Mouse (Mus musculus) liver, embryonic 15.5 days (tissue): Measurements from ENCODE around the gene Gm20388. TPM values are rescaled to one million over a fixed set of nuclear protein-coding genes. Genes with fewer than 3 reads are reported as not detected.
A peak's percentile ranks its signal among the peaks of the same experiment; 100 is the strongest.

ENCODE experiments used
- ATAC-seq: fragments of 200-750 bp; cut with Nextera tagmentation; 2 replicates; pipeline ENCODE4 v1.8.0; 2017; ENCODE audit warnings: moderate number of reproducible peaks, mild to moderate bottlenecking, moderate library complexity; ENCODE audit not compliant: insufficient read depth
- H3K27ac ChIP-seq: fragments of 300-500 bp; sonication (generic); replicated peaks from 2 replicates; pipeline ENCODE4 v1.5.1; 2015; ENCODE audit warnings: mild to moderate bottlenecking, inconsistent platforms
- H3K27me3 ChIP-seq: fragments of 300-500 bp; sonication (generic); 2 replicates; pipeline ENCODE4 v1.6.1; 2015; ENCODE audit warnings: mild to moderate bottlenecking, inconsistent platforms
- H3K36me3 ChIP-seq: fragments of 300-500 bp; sonication (generic); replicated peaks from 2 replicates; pipeline ENCODE4 v1.6.1; 2015; ENCODE audit warnings: moderate library complexity, mild to moderate bottlenecking, inconsistent platforms
- H3K4me1 ChIP-seq: fragments of 300-500 bp; sonication (generic); replicated peaks from 2 replicates; pipeline ENCODE4 v1.6.1; 2015; ENCODE audit warnings: inconsistent platforms
- H3K4me2 ChIP-seq: fragments of 300-500 bp; sonication (generic); 2 replicates; pipeline ENCODE4 v1.6.1; 2015; ENCODE audit warnings: moderate library complexity, mild to moderate bottlenecking, inconsistent platforms
- H3K4me3 ChIP-seq: fragments of 300-500 bp; sonication (generic); replicated peaks from 2 replicates; pipeline ENCODE4 v1.5.1; 2015; ENCODE audit warnings: mild to moderate bottlenecking, inconsistent platforms
- H3K9ac ChIP-seq: fragments of 300-500 bp; sonication (generic); 2 replicates; pipeline ENCODE4 v1.6.1; 2015; ENCODE audit warnings: moderate library complexity, mild to moderate bottlenecking, inconsistent platforms
- H3K9me3 ChIP-seq: fragments of 300-500 bp; sonication (generic); replicated peaks from 2 replicates; pipeline ENCODE4 v1.6.1; 2016; ENCODE audit warnings: inconsistent platforms
- WGBS: fragments of 180-500 bp; shearing (Covaris S2); methylation state at CpG from one replicate; pipeline ENCODE4 v1.1.7; 2015; ENCODE audit warnings: mixed read lengths; ENCODE audit not compliant: insufficient replicate concordance; 5-methylcytosine and 5-hydroxymethylcytosine counted together
- polyA plus RNA-seq: library from polyadenylated mRNA; unstranded; fragments of >200 nt; fragmentation: Nextera tagmentation; extraction: Ambion mirVana; gene quantifications from 2 replicates; pipeline ENCODE4 v1.2.1, GENCODE M21; 2015

Gene Gm20388
- 3.0 TPM in 1 of 2 replicates, not detected in the other for polyA plus RNA-seq

DNA sequence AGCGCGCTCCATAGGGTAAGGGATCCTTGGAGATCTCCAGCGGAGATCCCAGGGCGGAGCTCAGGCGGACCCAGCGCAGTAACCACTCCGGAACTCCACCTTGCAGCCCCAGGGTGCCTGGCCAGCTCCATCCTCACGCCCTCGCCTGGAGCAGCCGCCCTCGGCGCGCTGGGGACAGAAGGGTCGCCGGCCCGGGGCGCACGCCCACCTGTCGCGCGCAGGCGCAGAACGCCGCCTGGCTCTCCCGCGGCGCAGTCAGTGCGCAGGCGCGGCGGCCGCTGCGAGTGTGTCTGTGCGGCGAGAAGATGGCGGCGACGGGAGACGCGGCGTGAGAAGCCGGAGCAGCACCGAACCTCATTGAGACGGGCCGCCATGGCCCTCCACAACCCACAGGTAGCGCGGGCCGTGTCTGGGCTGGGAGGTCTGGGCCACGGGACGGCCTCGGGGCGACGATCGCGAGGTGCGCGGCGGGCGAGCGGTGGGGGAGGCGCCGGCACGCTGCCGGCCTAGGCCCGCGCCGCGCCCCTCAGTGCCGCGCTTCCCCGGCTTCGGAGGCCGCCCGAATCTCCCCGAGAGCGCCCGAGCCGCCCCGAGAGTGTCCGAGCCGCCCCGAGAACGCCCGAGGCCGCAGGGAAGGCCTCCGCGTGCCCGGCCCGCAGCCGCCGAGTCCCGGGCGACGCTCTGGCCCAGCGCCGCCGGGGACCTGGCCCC, at the start of gene Gm20388:
TSS of gene Gm20388 (plus strand) at position 295 of the 711 bp plus-strand sequence.
- peak within 1 kb of the TSS; percentile 92 for H3K4me2 ChIP-seq

DNA sequence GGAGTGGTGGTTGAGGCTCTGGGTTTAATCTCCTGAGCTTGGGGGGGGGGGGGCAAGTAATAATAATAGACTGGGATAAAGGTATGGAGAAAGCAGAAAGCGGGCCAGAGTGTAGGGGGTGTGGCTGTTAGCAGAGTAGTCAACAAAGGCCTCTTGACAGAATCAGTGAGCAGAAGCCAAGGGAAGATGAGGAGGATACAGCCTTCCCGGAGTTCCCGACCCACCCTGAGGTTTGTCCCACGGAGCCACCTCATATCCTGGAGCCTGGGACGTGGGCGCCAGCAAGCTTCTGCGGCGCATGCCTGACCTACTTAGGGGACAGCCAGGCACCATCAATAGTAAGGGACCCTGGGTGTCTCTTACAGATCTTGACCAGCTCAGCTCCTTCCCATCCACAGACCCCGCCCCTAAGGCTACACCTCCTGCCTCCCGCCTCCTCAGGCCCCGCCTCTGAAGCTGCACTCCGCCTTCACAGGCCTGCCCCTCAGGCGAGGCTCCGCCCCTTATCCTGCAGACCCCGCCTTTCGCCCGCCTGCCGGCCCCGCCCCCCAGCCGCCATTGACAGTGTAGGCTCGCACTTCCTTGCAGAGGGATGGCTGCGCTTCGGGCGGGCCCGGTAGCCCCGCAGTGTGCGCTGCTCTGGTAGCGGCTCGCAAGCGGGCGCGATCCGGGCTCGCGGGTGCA, 48.8 kb upstream of the Gm20388 start, which contains the start of gene Klhl36:
TSS of gene Klhl36 (plus strand) at position 561 of the 684 bp plus-strand sequence.
- Histone ChIP-seq H3K9ac (peak within 1 kb of the TSS; percentile 72), H3K36me3 (no peaks in the 10 kb centered on the region), H3K27ac (peak within 1 kb of the TSS; percentile 65), H3K4me2 (peak within 1 kb of the TSS; percentile 92), H3K4me3 (peak within 1 kb of the TSS; percentile 71), H3K27me3 (peaks cover 12% of the 10 kb centered on the region; the same call in 1 of the 2 replicates), H3K4me1 (peaks cover 22% of the 10 kb centered on the region), H3K9me3 (no peaks in the 10 kb centered on the region)
- ATAC-seq: peak; percentile 95
- under 1% methylated on average over 35 of the region's 35 CpGs for WGBS

More for the DNA sequence above, at the start of gene Gm20388:
- ATAC-seq: peak; percentile 90
- under 1% methylated on average over 94 of the region's 97 CpGs for WGBS
- Histone ChIP-seq H3K27ac (peak within 1 kb of the TSS; percentile 98), H3K4me1 (peaks cover 72% of the 10 kb centered on the region), H3K4me3 (peak within 1 kb of the TSS; percentile 90), H3K9me3 (no peaks in the 10 kb centered on the region), H3K9ac (peak within 1 kb of the TSS; percentile 91), H3K36me3 (no peaks in the 10 kb centered on the region), H3K27me3 (no peaks in the 10 kb centered on the region)

DNA sequence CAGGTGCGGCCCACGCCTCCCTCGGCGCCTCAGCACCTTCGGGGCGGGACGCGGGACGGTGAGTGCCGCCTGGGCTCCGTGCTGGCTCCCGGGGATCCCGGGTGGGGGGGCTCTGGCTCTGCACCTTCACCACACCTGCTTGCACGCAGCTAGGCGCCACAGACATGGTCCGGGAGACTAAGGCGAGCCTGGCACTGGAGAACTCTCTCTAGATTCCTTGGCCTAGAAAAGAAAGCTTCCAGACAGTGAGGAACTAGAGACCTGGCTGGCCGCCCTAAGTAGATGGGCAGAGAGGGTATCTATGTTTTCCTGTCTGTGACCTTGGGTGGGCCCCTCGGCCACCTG, 48.3 kb upstream of the Gm20388 start:
- peak overlapping the region; percentile 71 for H3K4me3 ChIP-seq
- peak overlapping the region; percentile 92 for H3K4me2 ChIP-seq
- WGBS: under 1% methylated on average over 19 of the region's 19 CpGs
- H3K27ac ChIP-seq: peak overlapping the region; percentile 65
- H3K36me3 ChIP-seq: no peaks in the 10 kb centered on the region
- H3K27me3 ChIP-seq: peaks cover 12% of the 10 kb centered on the region; the same call in 1 of the 2 replicates
- peak overlapping the region; percentile 72 for H3K9ac ChIP-seq
- no peak for ATAC-seq
- H3K4me1 ChIP-seq: peaks cover 22% of the 10 kb centered on the region
- H3K9me3 ChIP-seq: no peaks in the 10 kb centered on the region

DNA sequence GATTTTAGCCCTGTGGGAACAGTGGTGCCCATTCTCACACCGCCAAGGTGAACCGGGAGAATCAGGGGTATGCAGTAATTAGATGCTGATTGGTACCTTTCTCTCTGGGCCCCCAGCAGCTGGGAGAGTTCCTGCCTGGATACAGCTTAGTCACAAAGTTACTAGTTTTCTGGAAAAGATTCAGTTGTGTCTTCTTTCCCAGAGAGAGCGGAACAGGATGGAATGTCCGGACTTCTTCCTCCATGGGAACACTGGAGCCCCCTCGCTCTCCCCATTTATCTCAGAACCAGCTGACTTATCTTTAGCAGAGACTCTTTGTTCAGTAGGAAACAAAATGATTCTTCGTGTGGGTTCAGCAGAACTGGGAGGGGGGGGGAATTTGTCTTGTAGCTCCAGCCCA, 47.9 kb upstream of the Gm20388 start:
- H3K9ac ChIP-seq: peak overlapping the region; percentile 72
- peak overlapping the region; percentile 65; the same call in 1 of the 2 replicates for H3K27ac ChIP-seq
- peaks cover 12% of the 10 kb centered on the region; the same call in 1 of the 2 replicates for H3K27me3 ChIP-seq
- peak overlapping the region; percentile 71 for H3K4me3 ChIP-seq
- peak overlapping the region; percentile 92 for H3K4me2 ChIP-seq
- 15% methylated on average over 6 of the region's 6 CpGs for WGBS
- H3K9me3 ChIP-seq: no peaks in the 10 kb centered on the region
- no peaks in the 10 kb centered on the region for H3K36me3 ChIP-seq
- ATAC-seq: no peak
- peaks cover 22% of the 10 kb centered on the region for H3K4me1 ChIP-seq

DNA sequence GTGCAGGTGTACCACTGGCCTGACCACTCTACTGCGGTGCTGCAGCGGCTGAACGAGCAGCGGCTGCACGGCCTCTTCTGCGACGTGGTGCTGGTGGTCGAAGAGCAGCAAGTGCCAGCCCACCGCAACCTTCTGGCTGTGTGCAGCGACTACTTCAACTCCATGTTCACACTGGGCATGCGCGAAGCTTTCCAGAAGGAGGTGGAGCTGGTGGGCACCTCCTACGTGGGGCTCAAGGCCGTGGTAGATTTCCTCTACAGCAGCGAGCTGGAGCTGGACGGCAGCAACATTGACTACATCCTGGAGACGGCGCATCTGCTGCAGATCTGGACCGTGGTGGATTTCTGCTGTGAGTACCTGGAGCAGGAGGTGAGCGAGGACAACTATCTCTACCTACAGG, 41.0 kb upstream of the Gm20388 start:
- 80% methylated on average over 20 of the region's 20 CpGs for WGBS
- Histone ChIP-seq H3K9me3 (0 out of 2 replicates have a peak, but pooled peaks cover 10% of the 10 kb centered on the region), H3K27me3 (no peaks in the 10 kb centered on the region; the same call in 1 of the 2 replicates), H3K27ac (no peak overlapping the region), H3K9ac (no peak overlapping the region), H3K4me1 (peaks cover 10% of the 10 kb centered on the region), H3K36me3 (peaks cover 26% of the 10 kb centered on the region), H3K4me2 (no peak overlapping the region), H3K4me3 (no peak overlapping the region)
- ATAC-seq: no peak

DNA sequence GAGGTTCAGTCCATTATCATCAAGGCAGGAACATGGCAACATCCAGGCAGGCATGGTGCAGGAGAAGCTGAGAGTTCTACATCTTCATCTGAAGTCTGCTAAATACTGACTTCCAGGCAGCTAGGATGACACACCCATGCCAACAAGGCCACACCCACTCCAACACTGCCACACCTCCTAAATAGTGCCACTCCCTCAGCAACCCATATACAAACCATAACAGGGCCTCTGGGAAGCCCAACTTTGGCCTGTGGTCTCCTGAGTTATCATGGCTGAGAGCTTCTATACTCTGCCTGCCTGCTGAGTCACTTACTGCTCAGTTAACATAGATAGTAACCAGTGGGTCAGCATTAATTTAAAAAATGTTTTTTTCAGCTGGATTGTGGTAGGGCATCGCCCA, 37.5 kb upstream of the Gm20388 start:
- 81% methylated on average over 1 of the region's 1 CpGs for WGBS
- Histone ChIP-seq H3K4me1 (peaks cover 10% of the 10 kb centered on the region), H3K36me3 (peaks cover 26% of the 10 kb centered on the region), H3K9me3 (0 out of 2 replicates have a peak, but pooled peaks cover 10% of the 10 kb centered on the region), H3K27me3 (no peaks in the 10 kb centered on the region), H3K27ac (no peak overlapping the region), H3K4me3 (no peak overlapping the region), H3K9ac (no peak overlapping the region), H3K4me2 (no peak overlapping the region)
- peak; percentile 69 for ATAC-seq

DNA sequence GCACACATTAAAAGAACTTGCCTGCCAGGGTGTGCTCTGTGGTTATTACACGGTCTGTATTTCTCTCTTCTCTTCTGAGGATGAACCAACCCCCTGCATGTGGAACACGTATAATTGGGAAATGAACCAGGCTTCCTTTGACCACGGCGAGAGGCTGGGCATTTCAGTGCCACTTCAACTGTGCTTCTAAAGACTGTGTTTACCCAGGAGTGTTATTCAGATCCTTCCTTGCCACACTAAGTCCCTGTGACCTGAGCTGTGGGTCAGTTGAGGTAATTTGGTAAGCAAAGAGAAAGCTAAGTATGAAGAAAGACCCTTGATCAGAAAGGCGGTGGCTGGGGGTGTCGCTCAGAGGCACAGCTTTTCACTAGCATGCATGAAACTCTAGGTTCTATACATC, 29.3 kb upstream of the Gm20388 start:
- Histone ChIP-seq H3K4me2 (no peak overlapping the region), H3K9ac (no peak overlapping the region), H3K4me3 (no peak overlapping the region), H3K27me3 (no peaks in the 10 kb centered on the region; the same call in 1 of the 2 replicates), H3K27ac (no peak overlapping the region), H3K4me1 (peaks cover 10% of the 10 kb centered on the region), H3K9me3 (no peaks in the 10 kb centered on the region), H3K36me3 (no peaks in the 10 kb centered on the region)
- no peak for ATAC-seq
- 58% methylated on average over 6 of the region's 6 CpGs for WGBS

DNA sequence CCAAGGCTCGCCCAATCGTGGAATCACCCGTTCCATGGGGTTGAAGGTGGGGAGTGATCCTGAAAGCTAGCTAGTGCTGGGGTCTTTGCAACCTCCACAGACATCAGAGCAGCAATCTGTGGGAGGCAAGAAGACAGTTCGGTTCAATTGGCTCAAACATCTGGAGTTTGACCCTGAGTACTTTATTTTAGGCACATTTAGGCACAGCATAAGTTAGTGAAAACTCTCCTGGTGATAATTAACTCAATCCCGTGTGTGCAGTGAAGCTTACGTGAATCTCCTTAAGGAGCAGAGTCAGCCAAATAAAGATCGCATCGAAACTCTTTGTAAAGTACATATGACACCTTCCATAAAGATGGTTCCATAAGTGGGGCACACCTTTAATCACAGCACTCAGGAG, 28.7 kb upstream of the Gm20388 start:
- Histone ChIP-seq H3K9ac (no peak overlapping the region), H3K9me3 (no peaks in the 10 kb centered on the region), H3K4me1 (peaks cover 10% of the 10 kb centered on the region), H3K4me3 (no peak overlapping the region), H3K27ac (no peak overlapping the region), H3K4me2 (no peak overlapping the region), H3K36me3 (no peaks in the 10 kb centered on the region), H3K27me3 (no peaks in the 10 kb centered on the region; the same call in 1 of the 2 replicates)
- WGBS: 66% methylated on average over 8 of the region's 8 CpGs
- ATAC-seq: no peak

DNA sequence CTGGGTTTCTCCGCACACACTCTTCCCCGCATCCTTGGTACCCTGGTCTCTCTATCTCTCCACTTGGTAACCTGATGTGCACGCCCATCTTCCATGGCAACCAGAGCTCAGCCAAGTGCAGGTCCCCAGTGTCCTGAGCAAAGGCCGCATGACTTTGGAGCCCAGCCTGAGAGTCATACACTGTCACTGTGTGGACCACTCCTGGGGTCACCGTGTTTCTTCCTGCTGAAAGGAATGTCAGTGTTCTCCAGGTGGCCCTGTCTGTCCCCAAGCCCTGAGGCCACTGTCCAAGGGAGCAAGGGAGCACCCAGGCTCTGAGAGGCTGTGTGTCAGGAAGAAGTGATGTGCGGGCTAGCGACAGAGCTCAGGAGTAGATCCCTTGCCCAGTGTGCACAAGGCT, 27.4 kb upstream of the Gm20388 start:
- H3K4me3 ChIP-seq: no peak overlapping the region
- peaks cover 10% of the 10 kb centered on the region for H3K4me1 ChIP-seq
- H3K9ac ChIP-seq: no peak overlapping the region
- no peaks in the 10 kb centered on the region for H3K36me3 ChIP-seq
- no peaks in the 10 kb centered on the region; the same call in 1 of the 2 replicates for H3K27me3 ChIP-seq
- WGBS: 87% methylated on average over 7 of the region's 7 CpGs
- no peak overlapping the region for H3K4me2 ChIP-seq
- no peaks in the 10 kb centered on the region for H3K9me3 ChIP-seq
- H3K27ac ChIP-seq: no peak overlapping the region
- ATAC-seq: no peak

DNA sequence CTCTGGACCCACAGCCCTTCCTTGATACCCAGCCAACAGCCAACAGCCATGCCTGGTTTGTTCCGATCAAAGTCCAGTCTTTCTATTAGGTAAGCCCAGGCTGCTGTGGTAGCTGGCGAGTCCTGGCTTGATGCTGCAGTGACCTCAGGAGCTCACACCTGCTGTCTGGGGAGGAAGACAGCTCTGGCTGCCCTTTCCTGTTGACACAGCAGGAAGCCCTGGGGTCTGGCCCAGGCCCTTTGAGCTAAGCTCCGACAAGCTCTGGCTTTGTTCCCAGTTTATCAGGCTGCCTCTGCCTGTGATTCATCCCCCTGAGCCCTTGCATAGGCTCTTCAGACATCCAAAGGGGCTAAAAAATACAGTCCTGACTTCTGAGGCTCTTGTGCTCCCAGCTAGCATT, 25.0 kb upstream of the Gm20388 start:
- H3K36me3 ChIP-seq: no peaks in the 10 kb centered on the region
- 0 out of 2 replicates have a peak, but pooled peaks cover 3% of the 10 kb centered on the region for H3K27me3 ChIP-seq
- H3K4me1 ChIP-seq: peaks cover 10% of the 10 kb centered on the region
- 52% methylated on average over 3 of the region's 3 CpGs for WGBS
- peak; percentile 80 for ATAC-seq
- no peak overlapping the region for H3K4me2 ChIP-seq
- 0 out of 2 replicates have a peak overlapping the region, but pooled peaks have one; percentile 7 for H3K27ac ChIP-seq
- H3K9ac ChIP-seq: no peak overlapping the region
- no peaks in the 10 kb centered on the region for H3K9me3 ChIP-seq
- no peak overlapping the region for H3K4me3 ChIP-seq

DNA sequence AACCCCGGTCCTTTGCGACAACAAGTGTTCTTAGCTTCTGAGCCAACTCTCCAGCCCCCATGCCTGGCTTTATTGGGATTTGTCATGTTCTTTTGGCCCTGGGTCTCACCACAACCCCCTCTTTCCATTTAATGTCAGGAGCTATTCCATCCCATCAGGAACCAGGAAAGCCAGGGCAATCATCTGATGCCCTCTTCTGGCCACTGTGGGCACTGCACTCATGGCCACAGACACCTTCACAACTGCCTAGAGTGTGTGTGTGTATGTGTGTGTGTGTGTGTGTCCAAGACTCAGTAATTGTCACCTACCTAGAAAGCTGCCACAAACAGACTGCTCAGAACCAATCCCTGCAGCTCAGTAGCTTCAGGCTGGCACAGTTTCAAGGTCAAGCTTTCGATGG, 23.5 kb upstream of the Gm20388 start:
- Histone ChIP-seq H3K27ac (no peak overlapping the region), H3K9me3 (no peaks in the 10 kb centered on the region), H3K4me3 (no peak overlapping the region), H3K4me1 (peaks cover 10% of the 10 kb centered on the region), H3K36me3 (no peaks in the 10 kb centered on the region), H3K27me3 (0 out of 2 replicates have a peak, but pooled peaks cover 3% of the 10 kb centered on the region), H3K9ac (no peak overlapping the region), H3K4me2 (no peak overlapping the region)
- WGBS: 84% methylated on average over 3 of the region's 3 CpGs
- no peak for ATAC-seq
